In the genomic region with DNA sequence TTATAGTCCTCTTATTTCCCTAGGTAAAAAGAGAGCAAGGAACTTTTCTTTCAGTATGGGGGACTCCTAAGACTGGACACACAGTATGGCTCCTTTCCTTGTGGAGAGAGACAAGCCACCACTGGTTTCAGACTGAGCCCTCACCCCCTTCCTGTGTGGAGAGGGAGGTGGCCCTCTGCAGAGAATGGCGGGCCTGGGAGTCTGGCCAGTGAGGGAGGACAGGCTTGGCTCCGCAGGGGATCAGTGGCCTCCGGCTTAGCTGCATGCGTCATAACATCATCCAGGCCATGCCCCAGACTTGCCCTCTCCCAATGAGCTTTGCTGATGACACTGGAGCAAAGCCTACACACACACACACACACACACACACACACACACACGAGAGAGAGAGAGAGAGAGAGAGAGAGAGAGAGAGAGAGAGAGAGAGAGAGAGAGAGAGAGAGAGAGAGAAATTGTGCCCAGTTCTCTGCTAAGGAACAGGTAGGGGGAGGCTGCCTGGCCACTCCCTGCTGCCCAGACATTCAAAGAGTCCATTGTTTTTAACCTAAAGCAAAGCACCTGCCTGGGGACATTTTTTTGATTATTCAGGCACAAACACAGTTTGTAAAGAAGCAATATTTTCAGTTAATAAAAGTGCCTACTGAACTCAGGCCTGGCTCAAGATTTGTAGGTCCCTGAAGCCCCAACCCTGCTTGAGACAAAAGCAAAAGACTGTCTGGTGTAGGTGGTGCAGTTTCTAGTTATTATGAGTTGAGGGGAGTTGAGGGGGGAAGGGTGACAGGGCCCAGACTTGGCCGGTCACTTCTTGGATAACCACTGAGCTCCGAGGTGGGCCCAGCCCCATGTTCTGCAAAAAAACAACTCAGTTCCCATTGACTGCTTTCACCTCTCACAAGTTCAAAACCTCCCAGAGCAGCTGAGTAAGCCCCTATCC, we compare ENCODE assay signal across 10 mouse cellular contexts. TPM values are rescaled to one million over a fixed set of nuclear protein-coding genes. Genes with fewer than 3 reads are reported as not detected.
A peak's percentile ranks its signal among the peaks of the same experiment; 100 is the strongest.
DNase-seq lines count a peak whose midpoint lies in the region; ATAC-seq lines count a peak whose summit lies in the region.
"Had no signal": no experiment of that assay in that cellular context is flagged by ENCODE, and none has a peak within 500 bp of the region (broad histone marks: within the 10 kb centered on the region; RNA-seq: fewer than 3 reads in every experiment).

No protein-coding gene starts in this region.

- H3K27ac ChIP-seq in hindbrain, embryonic 10.5 days: peak overlapping the region; percentile 64; the same call in 1 of the 2 replicates
- H3K27ac ChIP-seq in hindbrain, embryonic 14.5 days: no peak overlapping the region
- no peak overlapping the region for H3K27ac ChIP-seq in intestine, embryonic 16.5 days (ENCODE audit: low read length)
- no peak overlapping the region for H3K27ac ChIP-seq in midbrain, embryonic 13.5 days
- H3K27ac ChIP-seq: liver, embryonic 13.5 days had no signal

- DNase-seq in hindbrain, embryonic 10.5 days (ENCODE audit: low spot score): no peak
- no peak for DNase-seq in hindbrain, embryonic 14.5 days (ENCODE audit: low spot score)
- peak; percentile 70 for DNase-seq in adrenal gland, adult 8-10 months
- DNase-seq in ovary, postnatal 10 days (ENCODE audit: low spot score): peak; percentile 18
- DNase-seq in frontal cortex, postnatal 25 days (ENCODE audit: low spot score in 2 of 2): no peak
- DNase-seq: liver, embryonic 13.5 days had no signal

- ATAC-seq in hindbrain, embryonic 14.5 days (ENCODE audit: low FRiP score): no peak
- ATAC-seq in intestine, embryonic 16.5 days: peak; percentile 68
- ATAC-seq in granulocyte monocyte progenitor cell, adult 5-6 weeks (replicated peaks; ENCODE audit: poor library complexity, severe bottlenecking): no peak
- ATAC-seq in midbrain, embryonic 13.5 days: no peak

- 35% methylated on average over 6 of the region's 7 CpGs for WGBS in hindbrain, embryonic 10.5 days
- WGBS in hindbrain, embryonic 14.5 days: 38% methylated on average over 6 of the region's 7 CpGs
- WGBS in intestine, embryonic 16.5 days: 31% methylated on average over 6 of the region's 7 CpGs
- WGBS in midbrain, embryonic 13.5 days: 33% methylated on average over 6 of the region's 7 CpGs

- H3K4me3 ChIP-seq in hindbrain, embryonic 10.5 days: no peak overlapping the region
- no peak overlapping the region for H3K4me3 ChIP-seq in hindbrain, embryonic 14.5 days (replicated peaks; ENCODE audit: low read length)
- H3K4me3 ChIP-seq in intestine, embryonic 16.5 days (ENCODE audit: low read length): no peak overlapping the region
- H3K4me3 ChIP-seq in midbrain, embryonic 13.5 days (replicated peaks): no peak overlapping the region
- H3K4me3 ChIP-seq: liver, embryonic 13.5 days had no signal

- H3K4me1 ChIP-seq in hindbrain, embryonic 10.5 days (replicated peaks): peaks cover 11% of the 10 kb centered on the region
- no peaks in the 10 kb centered on the region for H3K4me1 ChIP-seq in hindbrain, embryonic 14.5 days (replicated peaks; ENCODE audit: control insufficient read depth, insufficient read depth, low read length)
- H3K4me1 ChIP-seq in intestine, embryonic 16.5 days (ENCODE audit: control insufficient read depth, insufficient read depth, low read length): peaks cover 2% of the 10 kb centered on the region; the same call in 1 of the 2 replicates
- H3K4me1 ChIP-seq in midbrain, embryonic 13.5 days (replicated peaks): 0 out of 2 replicates have a peak, but pooled peaks cover 3% of the 10 kb centered on the region
- H3K4me1 ChIP-seq: liver, embryonic 13.5 days had no signal

- H3K36me3 ChIP-seq in hindbrain, embryonic 10.5 days: no peaks in the 10 kb centered on the region
- no peaks in the 10 kb centered on the region for H3K36me3 ChIP-seq in hindbrain, embryonic 14.5 days (replicated peaks; ENCODE audit: control insufficient read depth, insufficient read depth)
- H3K36me3 ChIP-seq in intestine, embryonic 16.5 days (ENCODE audit: control insufficient read depth, insufficient read depth, low read length): no peaks in the 10 kb centered on the region
- H3K36me3 ChIP-seq in midbrain, embryonic 13.5 days: no peaks in the 10 kb centered on the region
- H3K36me3 ChIP-seq: G1E; liver, embryonic 13.5 days had no signal

- H3K27me3 ChIP-seq in hindbrain, embryonic 10.5 days (ENCODE audit: insufficient read depth, poor library complexity, severe bottlenecking): no peaks in the 10 kb centered on the region
- no peaks in the 10 kb centered on the region for H3K27me3 ChIP-seq in hindbrain, embryonic 14.5 days (ENCODE audit: control insufficient read depth, insufficient read depth, low read length)
- no peaks in the 10 kb centered on the region for H3K27me3 ChIP-seq in intestine, embryonic 16.5 days (replicated peaks; ENCODE audit: control insufficient read depth, insufficient read depth, low read length)
- no peaks in the 10 kb centered on the region for H3K27me3 ChIP-seq in midbrain, embryonic 13.5 days
- H3K27me3 ChIP-seq: liver, embryonic 13.5 days had no signal

- no peaks in the 10 kb centered on the region for H3K9me3 ChIP-seq in hindbrain, embryonic 10.5 days
- no peaks in the 10 kb centered on the region for H3K9me3 ChIP-seq in hindbrain, embryonic 14.5 days (ENCODE audit: control insufficient read depth, low read length)
- H3K9me3 ChIP-seq in intestine, embryonic 16.5 days (ENCODE audit: control insufficient read depth, low read length): no peaks in the 10 kb centered on the region
- H3K9me3 ChIP-seq in midbrain, embryonic 13.5 days: no peaks in the 10 kb centered on the region
- H3K9me3 ChIP-seq: G1E; liver, embryonic 13.5 days had no signal

- no peak overlapping the region for H3K9ac ChIP-seq in hindbrain, embryonic 14.5 days
- no peak overlapping the region for H3K9ac ChIP-seq in intestine, embryonic 16.5 days (ENCODE audit: low read depth, low read length)
- H3K9ac ChIP-seq in midbrain, embryonic 13.5 days (replicated peaks): no peak overlapping the region
- H3K9ac ChIP-seq: liver, embryonic 13.5 days had no signal

- H3K4me2 ChIP-seq in hindbrain, embryonic 14.5 days (replicated peaks): no peak overlapping the region
- no peak overlapping the region for H3K4me2 ChIP-seq in intestine, embryonic 16.5 days (ENCODE audit: low read depth, low read length)
- no peak overlapping the region for H3K4me2 ChIP-seq in midbrain, embryonic 13.5 days (replicated peaks)
- H3K4me2 ChIP-seq: liver, embryonic 13.5 days had no signal

RNA-seq across cellular contexts. Expression of gene Pde8b, which starts 31.9 kb away (rescaled TPM):
- 1.4 and 1.9 TPM in 2 replicates for polyA plus RNA-seq in hindbrain, embryonic 10.5 days (2016; fragmentation: Nextera tagmentation; extraction: Ambion mirVana)
- 8.0 and 12.2 TPM in 2 replicates for polyA plus RNA-seq in hindbrain, embryonic 14.5 days (2014; fragmentation: Nextera tagmentation; extraction: Ambion mirVana)
- total RNA-seq in adrenal gland, adult 8-10 months (2022): 100 to 1,000 TPM in 2 of 4 experiments, 10 to 100 TPM in 2; 57.8 to 141 (median 103) TPM
- polyA plus RNA-seq in intestine, embryonic 16.5 days (2015; fragmentation: Nextera tagmentation; extraction: Ambion mirVana): 9.9 and 13.6 TPM in 2 replicates
- 0.66 TPM in 1 of 2 replicates, not detected in the other for total RNA-seq in granulocyte monocyte progenitor cell, adult 5-6 weeks (2014; fragmentation: Nextera tagmentation)
- total RNA-seq in granulocyte monocyte progenitor cell, adult 5-6 weeks (2017): 0.52 TPM in 1 of 2 replicates, not detected in the other
- 4.0 and 4.1 TPM in 2 replicates for polyA plus RNA-seq in midbrain, embryonic 13.5 days (2015; fragmentation: Nextera tagmentation; extraction: Ambion mirVana)
- polyA plus RNA-seq: G1E had no signal

RNA-seq across cellular contexts. Expression of gene Zbed3, which starts 41.4 kb away (rescaled TPM):
- polyA plus RNA-seq in hindbrain, embryonic 10.5 days (2016; fragmentation: Nextera tagmentation; extraction: Ambion mirVana): 54.6 and 63.3 TPM in 2 replicates
- 31.9 and 37.5 TPM in 2 replicates for polyA plus RNA-seq in hindbrain, embryonic 14.5 days (2014; fragmentation: Nextera tagmentation; extraction: Ambion mirVana)
- 10 to 100 TPM; 19.6 to 30.0 (median 26.0) TPM for total RNA-seq in adrenal gland, adult 8-10 months (2022)
- polyA plus RNA-seq in intestine, embryonic 16.5 days (2015; fragmentation: Nextera tagmentation; extraction: Ambion mirVana): 38.5 and 43.4 TPM in 2 replicates
- 32.4 and 32.9 TPM in 2 replicates for total RNA-seq in granulocyte monocyte progenitor cell, adult 5-6 weeks (2014; fragmentation: Nextera tagmentation)
- 4.6 and 5.0 TPM in 2 replicates for total RNA-seq in granulocyte monocyte progenitor cell, adult 5-6 weeks (2017)
- polyA plus RNA-seq in midbrain, embryonic 13.5 days (2015; fragmentation: Nextera tagmentation; extraction: Ambion mirVana): 46.4 and 48.8 TPM in 2 replicates
- polyA plus RNA-seq: G1E had no signal

Comparison
In these comparisons a context has a peak if more than half of its experiments do, and no peak if none do; other contexts are left out.
1. DNase-seq: peak in adrenal gland, adult 8-10 months (single experiment) and ovary, postnatal 10 days (single experiment); none in hindbrain, embryonic 10.5 days (single experiment), hindbrain, embryonic 14.5 days (single experiment) and frontal cortex, postnatal 25 days (0 of 2).